Mouse (Mus musculus) hindbrain, embryonic 12.5 days (tissue): ENCODE measurements around the gene Cntn4. TPM values are rescaled to one million over a fixed set of nuclear protein-coding genes. Genes with fewer than 3 reads are reported as not detected.
"Not testable (repeated sequence)": the region's sequence is repeated elsewhere in the genome, so short reads cannot be mapped to it uniquely, and the experiment has no call there.

ENCODE experiments used
- ATAC-seq: fragments of 200-750 bp; cut with Nextera tagmentation; 2 replicates; pipeline ENCODE4 v1.8.0; 2017; ENCODE audit warnings: moderate TSS enrichment; ENCODE audit not compliant: low FRiP score
- H3K27ac ChIP-seq: fragments of 300-500 bp; sonication (generic); 2 replicates; pipeline ENCODE4 v1.5.1; 2016; ENCODE audit warnings: mild to moderate bottlenecking
- H3K27me3 ChIP-seq: fragments of 300-500 bp; sonication (generic); 2 replicates; pipeline ENCODE4 v1.6.1; 2016; ENCODE audit warnings: mild to moderate bottlenecking
- H3K36me3 ChIP-seq: fragments of 300-500 bp; sonication (generic); 2 replicates; pipeline ENCODE4 v1.6.1; 2016; ENCODE audit warnings: mild to moderate bottlenecking
- H3K4me1 ChIP-seq: fragments of 300-500 bp; sonication (generic); 2 replicates; pipeline ENCODE4 v1.6.1; 2016
- H3K4me2 ChIP-seq: fragments of 300-500 bp; sonication (generic); replicated peaks from 2 replicates; pipeline ENCODE4 v1.6.1; 2016; ENCODE audit warnings: mild to moderate bottlenecking
- H3K4me3 ChIP-seq: fragments of 300-500 bp; sonication (generic); 2 replicates; pipeline ENCODE4 v1.5.1; 2016; ENCODE audit warnings: mild to moderate bottlenecking
- H3K9ac ChIP-seq: fragments of 300-500 bp; sonication (generic); 2 replicates; pipeline ENCODE4 v1.6.1; 2016; ENCODE audit warnings: mild to moderate bottlenecking, moderate library complexity
- H3K9me3 ChIP-seq: fragments of 300-500 bp; sonication (generic); replicated peaks from 2 replicates; pipeline ENCODE4 v1.6.1; 2016; ENCODE audit warnings: mild to moderate bottlenecking
- WGBS: fragments of 180-500 bp; shearing (Covaris S2); methylation state at CpG from one replicate; pipeline ENCODE4 v1.1.7; 2016; 5-methylcytosine and 5-hydroxymethylcytosine counted together
- polyA plus RNA-seq: library from polyadenylated mRNA; unstranded; fragments of >200 nt; fragmentation: Nextera tagmentation; extraction: Ambion mirVana; gene quantifications from 2 replicates; pipeline ENCODE4 v1.2.1, GENCODE M21; 2016

Gene Cntn4
- polyA plus RNA-seq, 1 experiment from 2014 or later, result 3.4 TPM

- H3K9ac ChIP-seq, result no peak overlapping the region
- ATAC-seq, result no peak
- H3K9me3 ChIP-seq, result no peaks in the 10 kb centered on the region
- no peaks in the 10 kb centered on the region for H3K36me3 ChIP-seq
- H3K4me3 ChIP-seq, result no peak overlapping the region
- H3K27me3 ChIP-seq, result no peaks in the 10 kb centered on the region
- no peak overlapping the region for H3K4me2 ChIP-seq
- H3K4me1 ChIP-seq, result no peaks in the 10 kb centered on the region
- H3K27ac ChIP-seq, result no peak overlapping the region
These were observed 663.7 kb downstream of the Cntn4 start for GRCm38 (mm10) chr6:106341114-106341513.

- no peak overlapping the region for H3K27ac ChIP-seq
- no peaks in the 10 kb centered on the region for H3K36me3 ChIP-seq
- WGBS, result 42% methylated on average over 3 of the region's 3 CpGs
- H3K4me1 ChIP-seq, result no peaks in the 10 kb centered on the region; the same call in 1 of the 2 replicates
- H3K27me3 ChIP-seq, result no peaks in the 10 kb centered on the region
- no peak overlapping the region for H3K4me3 ChIP-seq
- H3K9ac ChIP-seq, result no peak overlapping the region
- H3K9me3 ChIP-seq, result no peaks in the 10 kb centered on the region
- ATAC-seq, result no peak
- H3K4me2 ChIP-seq, result no peak overlapping the region
These were observed 672.6 kb downstream of the Cntn4 start for GRCm38 (mm10) chr6:106350072-106350471.

GRCm38 (mm10) chr6:106351389-106351788 lies 673.9 kb downstream of the Cntn4 start:
- no peak overlapping the region for H3K9ac ChIP-seq
- no peaks in the 10 kb centered on the region for H3K9me3 ChIP-seq
- no peak overlapping the region for H3K4me3 ChIP-seq
- WGBS, result 81% methylated on average over 2 of the region's 2 CpGs
- no peaks in the 10 kb centered on the region; the same call in 1 of the 2 replicates for H3K4me1 ChIP-seq
- H3K4me2 ChIP-seq, result no peak overlapping the region
- ATAC-seq, result no peak
- H3K27ac ChIP-seq, result no peak overlapping the region
- no peaks in the 10 kb centered on the region for H3K27me3 ChIP-seq
- no peaks in the 10 kb centered on the region for H3K36me3 ChIP-seq

GRCm38 (mm10) chr6:106358801-106359200 lies 681.3 kb downstream of the Cntn4 start:
- H3K9ac ChIP-seq, H3K27ac ChIP-seq, H3K36me3 ChIP-seq, H3K9me3 ChIP-seq, H3K27me3 ChIP-seq, ATAC-seq, H3K4me1 ChIP-seq, H3K4me2 ChIP-seq, H3K4me3 ChIP-seq: not testable (repeated sequence)
- WGBS, result 87% methylated on average over 2 of the region's 2 CpGs

- ATAC-seq, result no peak
- H3K27ac ChIP-seq, result no peak overlapping the region
- 74% methylated on average over 6 of the region's 6 CpGs for WGBS
- no peak overlapping the region for H3K4me2 ChIP-seq
- no peaks in the 10 kb centered on the region for H3K4me1 ChIP-seq
- H3K9me3 ChIP-seq, result no peaks in the 10 kb centered on the region
- H3K9ac ChIP-seq, result no peak overlapping the region
- no peak overlapping the region for H3K4me3 ChIP-seq
- no peaks in the 10 kb centered on the region for H3K27me3 ChIP-seq
- no peaks in the 10 kb centered on the region for H3K36me3 ChIP-seq
These were observed 704.0 kb downstream of the Cntn4 start for GRCm38 (mm10) chr6:106381288-106382025.

GRCm38 (mm10) chr6:106387833-106388406 lies 710.5 kb downstream of the Cntn4 start:
- H3K27me3 ChIP-seq, result no peaks in the 10 kb centered on the region

GRCm38 (mm10) chr6:106408014-106408413 lies 730.6 kb downstream of the Cntn4 start:
- ATAC-seq, result no peak
- 72% methylated on average over 3 of the region's 3 CpGs for WGBS

More at GRCm38 (mm10) chr6:106387833-106388406, 710.5 kb downstream of the Cntn4 start:
- Histone ChIP-seq H3K9ac (no peak overlapping the region), H3K27ac (no peak overlapping the region), H3K4me2 (no peak overlapping the region), H3K4me1 (no peaks in the 10 kb centered on the region), H3K36me3 (no peaks in the 10 kb centered on the region), H3K4me3 (no peak overlapping the region), H3K9me3 (no peaks in the 10 kb centered on the region)
- 65% methylated on average over 2 of the region's 2 CpGs for WGBS
- no peak for ATAC-seq

GRCm38 (mm10) chr6:106408634-106409033 lies 731.2 kb downstream of the Cntn4 start:
- ATAC-seq, result no peak

More at GRCm38 (mm10) chr6:106408014-106408413, 730.6 kb downstream of the Cntn4 start:
- H3K4me3 ChIP-seq, result no peak overlapping the region
- no peak overlapping the region for H3K27ac ChIP-seq
- no peaks in the 10 kb centered on the region for H3K4me1 ChIP-seq
- no peaks in the 10 kb centered on the region for H3K9me3 ChIP-seq
- no peak overlapping the region for H3K4me2 ChIP-seq
- no peak overlapping the region for H3K9ac ChIP-seq
- H3K36me3 ChIP-seq, result no peaks in the 10 kb centered on the region
- no peaks in the 10 kb centered on the region for H3K27me3 ChIP-seq

GRCm38 (mm10) chr6:106422947-106423346 lies 745.5 kb downstream of the Cntn4 start:
- no peak for ATAC-seq
- no peak overlapping the region for H3K27ac ChIP-seq
- no peaks in the 10 kb centered on the region for H3K4me1 ChIP-seq
- H3K27me3 ChIP-seq, result no peaks in the 10 kb centered on the region
- no peak overlapping the region for H3K4me3 ChIP-seq
- no peaks in the 10 kb centered on the region for H3K36me3 ChIP-seq
- H3K4me2 ChIP-seq, result no peak overlapping the region
- H3K9me3 ChIP-seq, result no peaks in the 10 kb centered on the region
- no peak overlapping the region for H3K9ac ChIP-seq

More at GRCm38 (mm10) chr6:106408634-106409033, 731.2 kb downstream of the Cntn4 start:
- H3K4me2 ChIP-seq, result no peak overlapping the region
- H3K4me1 ChIP-seq, result no peaks in the 10 kb centered on the region
- no peak overlapping the region for H3K27ac ChIP-seq
- H3K4me3 ChIP-seq, result no peak overlapping the region
- H3K36me3 ChIP-seq, result no peaks in the 10 kb centered on the region
- H3K9me3 ChIP-seq, result no peaks in the 10 kb centered on the region
- WGBS, result 80% methylated on average over 3 of the region's 3 CpGs
- H3K27me3 ChIP-seq, result no peaks in the 10 kb centered on the region
- no peak overlapping the region for H3K9ac ChIP-seq

- H3K4me1 ChIP-seq, result no peaks in the 10 kb centered on the region
- H3K4me3 ChIP-seq, result no peak overlapping the region
- no peak for ATAC-seq
- H3K9me3 ChIP-seq, result no peaks in the 10 kb centered on the region
- no peaks in the 10 kb centered on the region for H3K27me3 ChIP-seq
- no peak overlapping the region for H3K27ac ChIP-seq
- H3K4me2 ChIP-seq, result no peak overlapping the region
- 83% methylated on average over 2 of the region's 2 CpGs for WGBS
- H3K36me3 ChIP-seq, result no peaks in the 10 kb centered on the region
- no peak overlapping the region for H3K9ac ChIP-seq
These were observed 746.0 kb downstream of the Cntn4 start for GRCm38 (mm10) chr6:106423471-106423870.

GRCm38 (mm10) chr6:106426615-106427014 lies 749.2 kb downstream of the Cntn4 start:
- H3K27me3 ChIP-seq, result no peaks in the 10 kb centered on the region
- H3K4me3 ChIP-seq, result no peak overlapping the region
- no peak overlapping the region for H3K27ac ChIP-seq
- ATAC-seq, result no peak
- WGBS, result 86% methylated on average over 3 of the region's 3 CpGs
- no peak overlapping the region for H3K4me2 ChIP-seq
- H3K36me3 ChIP-seq, result no peaks in the 10 kb centered on the region
- H3K4me1 ChIP-seq, result no peaks in the 10 kb centered on the region
- no peaks in the 10 kb centered on the region for H3K9me3 ChIP-seq
- no peak overlapping the region for H3K9ac ChIP-seq

GRCm38 (mm10) chr6:106431466-106431865 lies 754.0 kb downstream of the Cntn4 start:
- H3K9ac ChIP-seq, result no peak overlapping the region
- no peaks in the 10 kb centered on the region for H3K36me3 ChIP-seq
- H3K4me1 ChIP-seq, result no peaks in the 10 kb centered on the region
- no peak for ATAC-seq
- H3K9me3 ChIP-seq, result no peaks in the 10 kb centered on the region
- no peak overlapping the region for H3K4me3 ChIP-seq
- 92% methylated on average over 3 of the region's 3 CpGs for WGBS
- H3K27ac ChIP-seq, result no peak overlapping the region
- H3K27me3 ChIP-seq, result no peaks in the 10 kb centered on the region
- H3K4me2 ChIP-seq, result no peak overlapping the region

- no peaks in the 10 kb centered on the region for H3K4me1 ChIP-seq
- no peaks in the 10 kb centered on the region for H3K9me3 ChIP-seq
- H3K4me3 ChIP-seq, result no peak overlapping the region
- WGBS, result 64% methylated on average over 1 of the region's 1 CpGs
- H3K27ac ChIP-seq, result no peak overlapping the region
- no peaks in the 10 kb centered on the region for H3K27me3 ChIP-seq
- ATAC-seq, result no peak
- H3K36me3 ChIP-seq, result no peaks in the 10 kb centered on the region
- H3K4me2 ChIP-seq, result no peak overlapping the region
- H3K9ac ChIP-seq, result no peak overlapping the region
These were observed 763.3 kb downstream of the Cntn4 start for GRCm38 (mm10) chr6:106440786-106441185.
